Mouse (Mus musculus): ENCODE results near the gene Trhr2.
A peak's percentile ranks its signal among the peaks of the same experiment; 100 is the strongest.
"Not testable (repeated sequence)": the region's sequence is repeated elsewhere in the genome, so short reads cannot be mapped to it uniquely, and the experiment has no call there.

Trhr2 gene

GRCm38 (mm10) chr8:122332753-122333506, 27.6 kb downstream of the Trhr2 start:
- DNase-seq (ENCODE audit: low spot score) = peak; percentile 81

- DNase-seq (ENCODE audit: low spot score) = peak; percentile 38
Measured at GRCm38 (mm10) chr8:122331134-122331523, 29.4 kb downstream of the Trhr2 start.

GRCm38 (mm10) chr8:122330446-122331133, 30.0 kb downstream of the Trhr2 start:
- no peak for DNase-seq (ENCODE audit: low spot score)

- DNase-seq (ENCODE audit: low spot score) = no peak
Measured at GRCm38 (mm10) chr8:122329553-122330239, 30.9 kb downstream of the Trhr2 start.

GRCm38 (mm10) chr8:122329072-122329471, 31.5 kb downstream of the Trhr2 start:
- no peak for DNase-seq (ENCODE audit: low spot score)

- no peak for DNase-seq (ENCODE audit: low spot score)
Measured at GRCm38 (mm10) chr8:122326114-122326542, 34.4 kb downstream of the Trhr2 start.

- DNase-seq (ENCODE audit: low spot score) = no peak
Measured at GRCm38 (mm10) chr8:122325196-122325595, 35.4 kb downstream of the Trhr2 start.

GRCm38 (mm10) chr8:122323951-122324402, 36.6 kb downstream of the Trhr2 start:
- not testable (repeated sequence) for DNase-seq (ENCODE audit: low spot score)

GRCm38 (mm10) chr8:122322792-122323191, 37.8 kb downstream of the Trhr2 start:
- DNase-seq (ENCODE audit: low spot score) = peak; percentile 34

- DNase-seq (ENCODE audit: low spot score) = no peak
Measured at GRCm38 (mm10) chr8:122322126-122322525, 38.4 kb downstream of the Trhr2 start.

GRCm38 (mm10) chr8:122321455-122321921, 39.1 kb downstream of the Trhr2 start:
- no peak for DNase-seq (ENCODE audit: low spot score)

- DNase-seq (ENCODE audit: low spot score) = no peak
Measured at GRCm38 (mm10) chr8:122320541-122320940, 40.0 kb downstream of the Trhr2 start.

- no peak for DNase-seq (ENCODE audit: low spot score)
Measured at GRCm38 (mm10) chr8:122319708-122320075, 40.9 kb downstream of the Trhr2 start.

GRCm38 (mm10) chr8:122319045-122319707, 41.4 kb downstream of the Trhr2 start:
- DNase-seq (ENCODE audit: low spot score) = no peak

- no peak for DNase-seq (ENCODE audit: low spot score)
Measured at GRCm38 (mm10) chr8:122317918-122318475, 42.5 kb downstream of the Trhr2 start.

- no peak for DNase-seq (ENCODE audit: low spot score)
Measured at GRCm38 (mm10) chr8:122316402-122316801, 44.1 kb downstream of the Trhr2 start.

GRCm38 (mm10) chr8:122314899-122315496, 45.5 kb downstream of the Trhr2 start:
- no peak for DNase-seq (ENCODE audit: low spot score)

- DNase-seq (ENCODE audit: low spot score) = no peak
Measured at GRCm38 (mm10) chr8:122313310-122313709, 47.2 kb downstream of the Trhr2 start.

- no peak for DNase-seq (ENCODE audit: low spot score)
Measured at GRCm38 (mm10) chr8:122312553-122312952, 48.0 kb downstream of the Trhr2 start.

- DNase-seq (ENCODE audit: low spot score) = no peak
Measured at GRCm38 (mm10) chr8:122311115-122311514, 49.4 kb downstream of the Trhr2 start.

- no peak for DNase-seq (ENCODE audit: low spot score)
Measured at GRCm38 (mm10) chr8:122309272-122309671, 51.3 kb downstream of the Trhr2 start.

All from urinary bladder, postnatal 14 days (tissue).